Mouse (Mus musculus) lung, postnatal 4 days (tissue): ENCODE measurements around the gene Bcat2.

ENCODE experiments used
- DNase-seq, 2 experiments: peaks; one replicate each; pipeline ENCODE4 v3.0.0; 2021

The Bcat2 gene

DNA sequence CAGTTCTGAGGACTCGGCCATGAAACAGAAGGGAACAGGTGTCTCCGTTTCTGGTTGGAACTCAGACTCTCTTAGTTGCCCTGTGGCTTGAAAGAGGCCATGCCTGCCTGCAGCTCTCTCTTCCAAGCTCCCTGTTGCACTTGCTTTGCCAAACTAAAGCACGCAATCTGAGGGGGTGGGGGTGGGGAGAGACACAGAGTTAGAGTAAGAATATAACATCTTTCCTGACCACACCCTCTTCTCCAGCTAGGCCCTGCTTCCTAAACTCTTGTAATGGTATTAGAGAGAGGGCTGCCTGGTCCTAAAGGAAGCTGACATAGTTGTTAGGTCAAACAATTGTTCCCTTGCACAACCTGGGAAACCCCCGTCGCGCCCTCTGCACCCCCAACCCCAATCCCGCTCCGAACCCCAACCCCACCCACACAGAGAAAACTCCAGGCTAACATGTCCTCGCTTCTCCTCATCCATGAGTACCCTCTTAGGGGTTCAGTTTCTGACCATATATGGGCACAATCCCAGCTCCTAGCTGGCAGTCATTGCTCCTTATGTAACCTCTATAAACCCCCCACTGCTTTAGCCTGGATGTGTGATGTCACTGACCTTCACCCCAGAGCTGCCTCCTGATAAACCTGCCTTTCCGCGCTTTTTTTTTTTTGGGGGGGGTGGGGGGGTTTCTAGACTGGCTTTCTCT, 19.0 kb upstream of the Bcat2 start:
- no peak for DNase-seq

DNA sequence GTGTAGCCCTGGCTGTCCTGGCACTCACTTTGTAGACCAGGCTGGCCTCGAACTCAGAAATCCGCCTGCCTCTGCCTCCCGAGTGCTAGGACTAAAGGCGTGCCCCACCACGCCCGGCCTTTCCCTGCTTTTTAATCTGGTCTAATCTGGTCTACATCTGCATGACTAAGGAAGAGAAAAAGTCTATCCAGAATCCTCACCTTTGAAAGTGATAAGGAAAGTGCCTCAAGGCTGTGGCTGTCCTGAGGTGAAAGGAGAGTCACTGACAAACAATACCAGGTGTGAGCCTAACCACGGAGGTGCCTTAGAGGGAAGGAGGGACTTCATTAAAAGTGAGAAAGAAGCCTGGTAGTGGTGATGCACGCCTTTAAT, 18.5 kb upstream of the Bcat2 start:
- DNase-seq, result no peak

DNA sequence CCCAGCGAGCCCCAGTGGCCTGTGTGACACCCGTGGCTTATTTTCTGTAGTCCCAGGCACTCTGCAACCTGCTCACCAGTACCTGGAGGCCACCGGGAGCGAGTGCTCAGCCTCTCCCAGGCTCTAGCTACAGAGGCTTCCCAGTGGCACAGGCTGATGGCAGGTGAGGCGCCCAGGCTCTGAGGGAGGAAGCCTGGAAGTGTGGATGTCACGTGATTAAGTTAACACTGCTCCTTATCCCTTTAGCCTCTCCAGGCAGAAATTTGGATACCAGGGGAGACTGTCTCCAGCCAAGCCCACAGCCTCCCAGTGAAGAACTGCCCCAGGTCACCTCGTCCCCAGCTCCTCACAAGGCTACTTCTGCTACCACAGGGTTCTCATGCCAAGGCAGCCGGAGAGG, 16.4 kb upstream of the Bcat2 start:
- no peak for DNase-seq

DNA sequence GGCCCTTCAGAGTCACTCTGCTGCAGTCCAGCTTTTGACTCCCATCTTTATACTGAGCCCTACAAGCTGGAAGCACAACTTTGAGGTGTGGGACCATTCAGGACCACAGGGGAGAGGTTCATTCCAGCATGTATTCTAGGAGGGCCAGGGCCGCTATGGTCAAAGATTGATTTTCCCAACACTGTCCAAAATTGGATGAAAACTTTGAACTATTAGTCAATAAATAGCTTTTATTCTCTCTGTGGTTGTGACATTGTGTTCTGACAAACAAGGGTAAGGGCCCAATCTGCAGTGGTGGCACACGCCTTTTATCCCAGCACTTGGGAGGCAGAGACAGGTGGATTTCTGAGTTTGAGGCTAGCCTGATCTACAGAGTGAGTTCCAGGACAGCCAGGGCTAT, 16.0 kb upstream of the Bcat2 start:
- no peak for DNase-seq

DNA sequence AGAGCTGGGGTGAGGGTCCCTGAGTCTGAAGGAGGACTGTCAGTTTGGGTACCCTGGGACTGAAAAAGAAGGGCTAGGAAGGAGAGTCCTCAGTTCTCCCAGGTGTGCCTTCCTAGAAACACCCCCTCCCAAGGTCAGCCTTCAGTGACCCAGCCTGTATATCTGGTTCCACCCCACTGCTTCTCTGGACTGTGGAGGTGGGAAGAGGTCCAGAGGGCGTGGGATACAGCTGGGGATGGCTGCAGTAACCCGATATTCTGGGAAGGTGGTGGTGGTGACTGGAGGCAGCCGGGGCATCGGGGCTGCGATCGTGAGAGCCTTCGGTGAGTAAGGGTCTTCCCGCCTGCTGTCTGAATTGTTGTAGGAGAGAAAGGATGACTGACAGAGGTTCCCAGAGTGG, 15.2 kb upstream of the Bcat2 start, which contains the start of gene Hsd17b14:
TSS of gene Hsd17b14 (plus strand) at position 150 of the 400 bp plus-strand sequence.
- no peak for DNase-seq

DNA sequence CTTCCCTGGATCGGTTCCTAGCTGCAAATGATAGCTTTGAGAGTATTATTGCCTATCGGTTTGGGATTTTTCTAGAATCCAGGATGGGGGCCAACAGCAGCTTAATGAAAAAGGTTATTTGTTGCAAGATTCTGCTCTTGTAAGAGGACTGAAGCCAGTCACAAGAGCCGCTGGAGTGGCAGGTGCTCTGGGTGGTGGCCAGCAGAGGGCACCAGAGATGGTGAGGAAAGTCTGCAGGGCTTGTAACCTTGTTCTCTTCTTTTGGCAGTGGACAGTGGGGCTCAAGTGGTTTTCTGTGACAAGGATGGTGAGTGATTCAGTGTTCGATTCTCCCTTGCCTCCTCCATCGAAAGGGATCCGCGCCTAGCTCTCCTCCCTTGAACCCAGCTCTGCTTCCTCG, 14.2 kb upstream of the Bcat2 start:
- DNase-seq, result peak; percentile 82 to 87

DNA sequence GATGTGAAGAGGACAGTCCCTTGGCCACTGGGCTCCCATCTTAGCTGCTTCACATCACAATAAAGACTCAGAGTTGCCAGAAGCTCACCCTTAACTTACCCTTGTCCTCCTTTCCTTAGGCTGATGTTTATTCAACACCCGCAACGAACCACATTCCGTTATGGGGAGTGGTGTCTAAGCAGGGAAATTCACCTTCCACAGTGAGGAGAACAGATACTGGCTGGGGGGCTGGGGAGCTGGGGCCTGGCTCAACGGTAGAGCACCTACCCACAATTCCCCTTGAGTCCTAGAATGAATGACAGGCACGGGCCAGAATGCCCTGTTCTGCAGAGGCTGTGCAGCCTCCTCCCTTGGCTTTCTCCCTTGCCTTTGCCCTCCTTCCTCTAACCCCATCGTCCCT, 11.0 kb upstream of the Bcat2 start:
- DNase-seq, result peak; percentile 25 to 70

DNA sequence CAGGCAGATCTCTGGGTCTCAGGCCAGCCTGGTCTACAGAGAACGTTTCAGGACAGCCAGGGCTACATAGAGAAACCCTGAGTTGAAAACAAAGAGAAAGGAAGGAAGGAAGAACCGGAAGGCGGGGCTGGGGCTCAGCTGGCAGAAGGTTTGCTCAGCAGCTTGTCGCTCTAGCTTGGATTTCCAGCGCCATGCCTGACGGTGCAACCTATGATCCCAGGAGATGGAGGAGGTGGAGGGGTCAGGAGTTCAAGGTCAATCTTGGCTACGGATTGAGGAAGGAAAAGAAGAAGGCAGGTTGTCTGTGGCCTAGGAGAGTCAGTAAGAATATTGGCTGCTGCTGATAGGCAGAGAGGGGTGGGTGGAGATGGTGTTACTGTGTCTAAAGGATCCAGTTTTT, 9.7 kb upstream of the Bcat2 start:
- no peak for DNase-seq

DNA sequence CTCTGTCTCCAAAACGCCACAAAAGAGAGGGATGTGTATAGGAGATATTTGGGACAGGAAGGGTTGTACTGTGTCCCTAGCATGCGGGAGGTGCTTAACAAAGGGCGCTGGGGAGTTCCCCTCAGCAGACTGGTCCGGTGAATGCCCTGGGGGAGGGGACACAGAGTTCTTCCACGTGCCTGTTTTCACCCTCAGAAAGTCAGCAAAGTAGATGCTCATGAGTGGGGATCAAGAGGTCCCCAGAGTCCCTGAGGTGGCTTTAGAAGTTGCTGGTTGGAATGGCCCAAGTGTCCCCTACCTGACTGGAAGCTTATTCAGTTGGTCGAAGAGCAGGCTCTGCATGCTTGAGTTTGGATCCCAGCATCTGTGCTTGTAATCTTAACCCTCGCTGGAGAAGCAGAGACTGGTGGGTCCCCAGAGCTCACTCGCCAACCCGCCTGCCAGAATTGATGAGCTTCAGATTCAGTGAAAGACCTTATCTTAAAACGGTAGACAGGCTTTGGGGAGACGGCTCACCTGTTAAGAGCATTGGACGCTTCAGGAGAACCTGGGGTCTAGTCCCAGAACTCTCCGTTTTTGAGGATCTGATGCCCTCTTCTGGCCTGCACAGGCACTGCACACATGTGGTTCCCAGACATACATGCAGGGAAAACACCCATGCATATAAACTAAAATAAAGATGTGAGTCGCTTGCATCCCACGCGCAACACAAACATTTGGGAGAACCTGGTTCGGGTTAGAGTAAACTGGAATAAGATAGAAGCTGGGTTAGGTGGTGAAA, 8.9 kb upstream of the Bcat2 start:
- peak; percentile 70 to 87 for DNase-seq

DNA sequence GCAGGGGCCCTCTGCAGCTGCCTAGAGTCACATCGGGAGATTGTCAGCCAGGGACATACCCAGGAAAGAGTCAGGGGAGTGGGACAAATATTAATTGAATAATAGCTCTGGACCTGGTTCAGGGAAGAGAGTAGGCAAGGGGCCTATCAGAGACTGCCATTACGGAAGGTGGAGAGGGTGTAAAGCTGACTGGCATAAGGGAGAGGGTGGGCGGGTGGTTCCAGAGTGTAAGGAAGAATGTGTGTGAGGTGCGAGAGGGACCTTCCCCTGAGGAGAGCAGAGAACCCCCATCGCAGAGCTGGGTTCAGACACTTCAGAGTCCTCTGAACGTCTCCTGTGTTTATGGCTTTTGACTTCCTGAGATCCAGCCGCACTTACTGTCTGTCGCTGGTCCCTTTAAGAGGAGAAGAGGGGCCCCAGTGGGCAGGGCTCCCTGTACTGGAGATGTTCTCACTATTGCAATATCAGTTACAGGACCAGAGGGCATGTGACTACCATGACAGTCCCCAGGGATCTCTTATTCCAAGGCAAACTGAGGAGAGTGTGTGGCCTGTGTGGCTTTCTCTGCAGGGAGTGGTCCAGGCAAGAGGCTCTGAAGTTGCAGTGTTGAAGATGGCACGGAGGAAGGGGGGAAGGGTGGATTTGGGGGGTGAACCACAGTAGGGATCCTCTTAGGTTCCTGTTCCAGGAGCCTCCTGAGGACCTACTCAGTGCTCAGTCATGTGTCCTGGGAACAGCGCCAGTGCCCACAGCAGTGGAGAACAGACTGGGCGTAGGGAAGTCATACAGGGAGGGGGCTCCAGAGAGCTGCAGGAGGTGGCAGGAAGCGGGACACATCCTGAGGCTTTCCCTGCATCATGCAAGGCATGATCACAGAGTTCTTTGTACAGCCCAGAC, 8.1 kb upstream of the Bcat2 start:
- peak in 1 of 2 experiments; percentile 25 for DNase-seq

DNA sequence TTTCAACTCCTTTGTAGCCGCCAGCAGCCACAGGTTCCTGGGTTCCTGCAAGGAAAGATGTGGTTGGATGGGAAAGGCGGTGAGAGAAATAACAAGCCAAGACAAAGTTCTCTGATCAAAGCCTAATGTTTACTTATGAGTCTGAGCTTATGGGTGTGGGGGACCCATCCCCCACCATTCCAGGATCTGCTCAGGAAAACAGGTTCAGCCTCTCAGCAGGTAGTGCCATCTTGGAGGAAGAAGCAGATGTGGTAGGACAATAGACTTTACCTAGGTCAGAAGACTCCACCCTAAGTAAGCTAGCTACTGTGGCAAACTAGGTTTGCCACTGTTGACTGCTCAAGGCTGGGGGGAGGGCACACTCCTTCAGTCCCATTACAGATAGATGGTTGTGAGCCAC, 5.1 kb upstream of the Bcat2 start:
- DNase-seq, result peak in 1 of 2 experiments; percentile 11

DNA sequence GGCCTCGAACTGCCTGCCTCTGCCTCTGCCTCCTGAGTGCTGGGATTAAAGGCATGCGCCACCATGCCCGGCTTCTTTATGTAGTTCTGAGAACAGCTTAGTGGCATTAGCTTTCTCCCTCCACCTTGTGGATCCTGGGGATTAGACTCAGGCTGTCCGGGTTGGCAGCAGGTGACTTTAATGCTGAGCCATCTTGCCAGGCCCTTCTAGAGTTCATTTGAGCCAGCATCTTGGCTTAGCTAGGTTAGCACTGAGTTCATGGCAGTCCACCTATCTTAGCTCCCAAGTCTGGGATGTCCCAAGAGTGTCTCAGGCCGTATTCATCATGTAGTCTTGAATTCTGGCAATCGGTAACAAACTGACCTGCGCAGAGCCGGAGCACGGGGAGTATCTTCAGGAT, 4.5 kb upstream of the Bcat2 start:
- DNase-seq, result no peak

DNA sequence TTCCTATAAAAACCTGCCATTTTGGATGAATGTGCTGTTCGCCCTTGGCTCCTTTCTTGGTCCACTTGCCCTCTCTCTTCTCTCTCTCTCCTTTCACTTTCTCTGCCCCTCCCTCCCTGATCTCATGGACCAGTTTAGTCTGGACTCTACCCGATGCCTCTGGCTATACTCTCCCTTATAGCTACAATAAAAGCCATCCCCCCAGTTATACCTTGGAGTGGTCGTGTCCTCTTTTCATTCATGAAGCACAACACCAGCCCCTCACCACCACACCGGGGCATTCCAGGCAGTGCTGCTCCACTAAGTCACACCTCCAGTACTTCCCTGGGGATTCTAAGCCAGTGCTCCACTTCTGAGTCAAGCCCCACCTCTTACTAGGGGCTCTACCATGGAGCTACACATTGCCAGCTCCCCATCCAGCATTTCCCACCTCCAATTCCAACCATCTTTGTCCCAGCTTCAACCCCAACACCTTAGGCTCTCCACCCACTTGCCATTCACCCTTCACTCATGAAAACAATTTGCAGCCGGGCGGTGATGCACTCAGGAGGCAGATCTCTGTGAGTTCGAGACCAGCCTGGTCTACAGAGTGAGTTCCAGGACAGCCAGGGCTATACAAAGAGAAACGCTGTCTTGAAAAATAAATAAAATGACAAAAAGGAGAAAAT, 2.7 kb upstream of the Bcat2 start:
- peak in 1 of 2 experiments; percentile 17 for DNase-seq

DNA sequence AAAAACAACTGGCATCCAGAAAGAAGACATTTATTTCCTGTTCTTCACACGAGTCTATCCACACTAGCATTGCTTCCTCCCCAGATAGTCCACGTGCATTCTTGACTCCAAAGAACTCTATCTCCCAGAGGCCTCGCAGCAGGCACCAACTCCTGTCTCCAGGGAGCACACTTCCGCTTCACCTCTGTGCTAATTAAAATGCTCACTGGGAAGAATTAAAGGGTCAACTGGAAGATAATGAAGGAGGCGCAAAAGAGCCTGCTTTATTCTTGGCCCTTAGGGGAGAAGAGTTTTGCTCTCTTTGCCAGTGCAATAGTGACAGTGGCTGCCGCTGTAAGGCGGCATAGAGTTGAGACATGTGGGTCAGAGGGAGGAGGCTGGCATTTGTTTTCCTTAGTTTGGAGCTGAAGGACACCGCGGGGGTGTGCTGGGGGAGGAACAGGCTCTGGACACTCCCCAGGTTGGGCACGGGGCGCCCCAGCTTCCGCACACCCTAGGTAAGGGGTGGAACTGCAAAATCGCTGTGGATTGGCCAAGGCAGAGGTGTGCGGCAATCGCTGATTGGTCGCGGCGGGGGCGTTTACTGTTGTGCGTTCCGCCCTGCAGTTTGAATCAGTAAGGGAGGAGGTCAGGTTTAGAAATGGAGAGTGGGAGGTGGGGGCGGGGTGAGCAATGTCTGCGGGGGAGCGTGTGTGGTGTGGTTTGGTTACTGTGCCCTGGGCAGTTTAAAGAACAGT, 2.0 kb upstream of the Bcat2 start:
- peak; percentile 92 to 96 for DNase-seq

DNA sequence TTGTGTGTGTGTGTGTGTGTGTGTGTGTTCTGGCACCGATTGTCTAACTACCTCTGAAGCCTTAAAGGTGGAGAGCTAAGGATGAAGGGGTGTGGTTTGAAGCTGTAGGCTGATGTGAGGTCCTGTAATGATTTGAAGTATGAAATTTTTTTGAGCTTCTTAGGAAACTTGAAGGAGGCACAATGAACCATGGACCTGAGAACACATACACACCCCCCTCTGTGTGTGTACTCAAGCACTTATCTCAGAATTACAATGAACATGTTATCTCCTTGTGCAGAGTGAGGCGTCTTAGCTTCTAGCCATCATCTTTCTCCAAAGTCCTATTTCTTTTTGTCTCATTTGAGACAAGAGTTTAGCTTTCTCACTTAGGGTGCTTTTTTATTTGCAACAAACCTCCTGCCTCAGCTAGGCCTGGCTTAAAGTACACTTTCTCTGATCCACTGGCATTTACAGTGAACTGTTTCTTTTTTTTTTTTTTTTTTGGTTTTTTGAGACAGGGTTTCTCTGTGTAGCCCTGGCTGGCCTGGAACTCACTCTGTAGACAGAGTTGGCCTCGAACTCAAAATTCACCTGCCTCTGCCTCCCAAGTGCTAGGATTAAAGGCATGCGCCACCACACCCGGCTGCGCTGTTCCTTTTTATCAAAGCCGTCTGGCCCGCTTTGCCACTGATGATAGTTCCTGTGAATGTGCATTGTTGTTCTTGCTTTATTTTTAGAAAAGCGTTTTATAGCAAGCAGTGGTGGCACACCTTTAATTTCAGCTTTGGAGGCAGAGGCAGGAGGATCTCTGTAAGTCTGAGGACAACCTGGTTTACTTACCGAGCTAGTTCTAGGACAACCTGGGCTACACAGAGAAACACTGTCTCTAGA, 1.1 kb upstream of the Bcat2 start:
- no peak for DNase-seq

DNA sequence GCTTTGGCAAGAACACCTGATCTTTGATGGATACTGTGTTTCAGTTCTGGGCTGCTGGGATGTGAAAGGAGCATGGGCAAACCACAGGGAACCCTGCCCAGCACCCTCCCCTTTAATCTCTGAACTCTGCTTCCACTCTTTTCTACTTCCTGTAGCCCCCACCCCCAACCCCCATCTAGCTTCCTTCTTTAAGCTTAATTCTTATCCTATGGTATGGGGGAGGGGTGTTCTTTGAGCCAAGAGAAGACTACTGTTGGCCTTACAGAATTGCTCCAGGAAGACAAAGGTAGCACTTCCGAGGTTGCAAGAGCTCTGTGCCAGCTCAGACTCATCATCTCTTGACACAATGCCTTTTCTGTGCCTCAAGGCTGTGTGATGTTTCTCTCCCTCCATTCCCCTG, 2.0 kb downstream of the Bcat2 start:
- no peak for DNase-seq

DNA sequence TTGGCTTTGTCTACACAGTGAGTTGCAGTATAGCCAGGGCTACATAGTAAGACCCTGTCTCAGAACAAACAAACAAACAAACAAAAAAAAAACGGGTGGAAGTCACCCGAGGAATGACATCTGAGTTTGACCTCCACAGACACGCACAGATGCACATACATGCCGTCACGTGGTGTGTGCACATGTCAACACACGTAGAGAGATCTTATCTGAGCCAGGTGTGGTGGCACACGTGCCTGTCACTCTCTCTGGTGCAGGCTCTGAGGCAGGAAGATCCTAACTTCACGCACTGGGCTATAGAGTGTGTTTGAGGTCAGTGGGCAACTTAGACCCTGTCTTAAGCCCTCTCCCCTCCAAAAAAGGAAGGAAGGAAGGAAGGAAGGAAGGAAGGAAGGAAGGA, 4.0 kb downstream of the Bcat2 start:
- DNase-seq, result no peak

DNA sequence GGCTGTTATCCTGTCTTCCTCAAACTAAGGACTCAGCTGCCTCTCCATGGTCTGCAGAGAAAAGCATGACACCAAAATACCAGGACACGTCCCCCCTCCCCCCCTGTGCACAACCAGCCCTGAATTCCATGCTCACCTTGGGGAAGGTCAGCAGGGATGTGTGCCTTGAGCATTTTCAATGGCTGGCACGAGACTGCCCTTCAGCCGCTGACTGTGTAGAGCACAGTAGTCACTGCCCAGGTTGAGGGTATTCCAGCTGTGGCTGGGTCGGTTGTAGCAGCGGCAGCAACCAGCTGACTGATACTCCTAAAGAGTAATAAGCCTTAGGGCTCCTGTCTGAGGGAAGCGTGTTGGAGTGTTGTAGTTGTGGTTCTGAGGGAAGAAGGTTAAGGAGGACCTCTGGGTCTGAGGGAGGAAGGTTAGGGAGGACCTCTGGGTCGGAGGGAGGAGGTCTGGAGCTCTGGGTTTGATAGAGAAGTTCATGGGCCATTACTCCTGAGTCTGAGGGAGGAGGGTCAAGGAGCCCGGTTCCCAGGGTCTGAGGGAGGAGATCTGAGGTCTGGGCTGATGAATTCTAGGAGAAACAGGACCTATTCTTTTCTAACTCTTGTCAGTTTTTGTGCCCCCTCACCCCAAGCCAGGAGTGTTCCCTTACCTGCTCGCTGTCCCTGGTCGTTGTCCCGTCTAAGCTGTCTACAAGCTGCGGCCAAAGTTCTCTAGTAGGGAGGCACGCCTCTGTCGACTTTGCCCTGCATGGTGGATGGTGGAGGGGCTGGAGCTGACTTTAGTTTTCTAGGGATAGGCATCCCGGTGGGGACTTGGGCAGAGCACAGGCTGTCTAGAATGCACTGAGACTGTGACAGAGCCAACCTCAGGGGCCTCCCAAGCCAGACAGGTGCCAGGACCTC, 4.8 kb downstream of the Bcat2 start:
- no peak for DNase-seq

DNA sequence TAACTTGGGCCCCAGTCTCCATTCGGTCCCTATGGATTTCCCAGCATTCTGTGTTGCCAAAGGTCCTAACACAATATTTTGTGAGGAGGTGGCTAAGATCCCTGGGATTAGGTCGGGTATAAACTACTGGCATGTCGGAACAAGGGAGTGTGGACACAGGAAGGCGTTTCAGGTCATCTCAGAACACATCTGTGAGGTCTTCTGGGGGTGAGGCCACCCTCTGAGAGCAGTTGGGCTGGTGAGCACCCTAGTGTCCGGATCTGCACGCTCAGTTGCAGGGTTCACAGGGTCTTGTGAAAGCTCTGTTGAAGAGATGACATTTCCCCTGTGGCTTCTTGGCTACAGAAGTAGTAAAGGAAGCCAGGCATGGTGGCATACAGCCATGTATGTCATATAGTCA, 16.0 kb downstream of the Bcat2 start:
- no peak for DNase-seq
